Mouse (Mus musculus) forebrain, embryonic 15.5 days (tissue): Measurements from ENCODE around the gene Lypd6b. TPM values are rescaled to one million over a fixed set of nuclear protein-coding genes. Genes with fewer than 3 reads are reported as not detected.

ENCODE experiments used
- ATAC-seq: fragments of 200-750 bp; cut with Nextera tagmentation; replicated peaks from 2 replicates; pipeline ENCODE4 v1.8.0; 2017; ENCODE audit warnings: mild to moderate bottlenecking, moderate TSS enrichment, moderate library complexity
- H3K27ac ChIP-seq: fragments of 300-500 bp; sonication (generic); replicated peaks from 2 replicates; pipeline ENCODE4 v1.5.1; 2015; ENCODE audit warnings: mild to moderate bottlenecking, inconsistent platforms
- H3K27me3 ChIP-seq: fragments of 300-500 bp; sonication (generic); 2 replicates; pipeline ENCODE4 v1.6.1; 2015; ENCODE audit warnings: inconsistent platforms
- H3K36me3 ChIP-seq: fragments of 300-500 bp; sonication (generic); 2 replicates; pipeline ENCODE4 v1.6.1; 2015; ENCODE audit warnings: mild to moderate bottlenecking, inconsistent platforms
- H3K4me1 ChIP-seq: fragments of 300-500 bp; sonication (generic); 2 replicates; pipeline ENCODE4 v1.6.1; 2015; ENCODE audit warnings: inconsistent platforms
- H3K4me2 ChIP-seq: fragments of 300-500 bp; sonication (generic); replicated peaks from 2 replicates; pipeline ENCODE4 v1.6.1; 2015; ENCODE audit warnings: mild to moderate bottlenecking, inconsistent platforms
- H3K4me3 ChIP-seq: fragments of 300-500 bp; sonication (generic); 2 replicates; pipeline ENCODE4 v1.5.1; 2015; ENCODE audit warnings: mild to moderate bottlenecking, inconsistent platforms
- H3K9ac ChIP-seq: fragments of 300-500 bp; sonication (generic); replicated peaks from 2 replicates; pipeline ENCODE4 v1.6.1; 2015; ENCODE audit warnings: mild to moderate bottlenecking, inconsistent platforms
- H3K9me3 ChIP-seq: fragments of 300-500 bp; sonication (generic); 2 replicates; pipeline ENCODE4 v1.6.1; 2016; ENCODE audit warnings: inconsistent platforms
- WGBS: fragments of 180-500 bp; shearing (Covaris S2); methylation state at CpG from one replicate; pipeline ENCODE4 v1.1.7; 2015; ENCODE audit warnings: mixed read lengths; 5-methylcytosine and 5-hydroxymethylcytosine counted together
- polyA plus RNA-seq: library from polyadenylated mRNA; unstranded; fragments of >200 nt; fragmentation: Nextera tagmentation; extraction: Ambion mirVana; gene quantifications from 2 replicates; pipeline ENCODE4 v1.2.1, GENCODE M21; 2015

Lypd6b gene
- polyA plus RNA-seq, 1 experiment from 2014 or later = 11.3 TPM

DNA sequence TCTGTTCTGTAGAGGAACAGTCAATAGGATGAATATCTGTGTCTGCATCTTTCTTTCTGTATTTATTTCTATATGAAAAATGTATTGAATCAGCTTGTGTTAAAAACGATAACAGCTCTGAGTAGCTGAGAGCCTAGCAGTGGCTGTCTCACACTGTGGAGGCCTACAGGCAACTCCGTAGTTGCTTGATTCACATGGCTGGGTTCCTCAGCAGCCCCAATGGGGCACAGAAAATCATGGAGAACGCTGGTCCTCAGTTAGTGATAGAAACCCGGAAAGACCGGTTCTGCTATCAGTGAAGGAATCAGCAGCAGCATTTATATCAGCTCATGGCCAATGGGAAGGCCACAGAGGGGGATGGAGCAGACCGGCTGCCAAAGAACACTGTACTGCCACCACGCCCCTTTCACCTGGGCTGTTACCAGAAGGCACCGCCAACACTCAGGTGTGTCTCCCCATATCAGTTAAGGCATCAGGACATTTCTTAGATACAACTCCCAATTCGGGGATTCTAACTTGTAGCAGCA, 44.9 kb downstream of the Lypd6b start:
- H3K9me3 ChIP-seq = no peaks in the 10 kb centered on the region
- H3K4me3 ChIP-seq = no peak overlapping the region
- H3K9ac ChIP-seq = no peak overlapping the region
- no peaks in the 10 kb centered on the region for H3K36me3 ChIP-seq
- no peak overlapping the region for H3K27ac ChIP-seq
- no peak overlapping the region for H3K4me2 ChIP-seq
- WGBS = 87% methylated on average over 9 of the region's 9 CpGs
- H3K27me3 ChIP-seq = no peaks in the 10 kb centered on the region
- ATAC-seq = no peak
- H3K4me1 ChIP-seq = peaks cover 5% of the 10 kb centered on the region

DNA sequence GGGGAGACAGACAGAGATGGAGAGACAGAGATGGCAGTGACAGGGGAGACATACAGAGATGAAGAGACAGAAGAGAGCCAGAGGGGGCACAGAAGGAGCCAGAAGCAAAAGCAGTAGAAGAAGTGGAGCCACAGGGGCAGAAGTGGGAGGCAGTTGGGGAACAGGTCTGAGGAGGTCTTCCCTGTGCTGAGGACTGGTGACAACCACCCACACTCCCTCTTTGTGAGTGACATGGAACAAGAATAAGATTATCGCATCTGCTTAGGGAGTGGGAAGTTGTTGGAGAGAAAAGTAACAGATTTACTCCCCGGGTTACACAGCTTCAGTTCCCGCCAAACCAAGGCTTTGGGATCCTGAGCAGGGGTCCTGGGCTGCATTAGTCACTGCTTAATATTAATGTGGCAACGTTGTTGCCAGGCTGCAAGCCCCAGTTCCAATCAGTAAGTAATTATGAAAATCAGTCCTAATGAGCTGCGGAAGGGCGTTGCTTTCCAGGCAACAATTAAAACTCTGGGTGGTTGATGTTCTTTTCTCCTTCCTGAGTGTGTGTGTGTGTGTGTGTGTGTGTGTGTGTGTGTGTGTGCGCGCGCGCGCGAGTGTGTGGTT, 50.1 kb downstream of the Lypd6b start:
- Histone ChIP-seq H3K9me3 (no peaks in the 10 kb centered on the region), H3K4me2 (peak overlapping the region; percentile 10; the same call in 1 of the 2 replicates), H3K27me3 (no peaks in the 10 kb centered on the region), H3K36me3 (no peaks in the 10 kb centered on the region), H3K4me3 (no peak overlapping the region), H3K27ac (0 out of 2 replicates have a peak overlapping the region, but pooled peaks have one; percentile 15), H3K4me1 (peaks cover 25% of the 10 kb centered on the region), H3K9ac (no peak overlapping the region)
- ATAC-seq = peak; percentile 86
- 20% methylated on average over 12 of the region's 12 CpGs for WGBS

DNA sequence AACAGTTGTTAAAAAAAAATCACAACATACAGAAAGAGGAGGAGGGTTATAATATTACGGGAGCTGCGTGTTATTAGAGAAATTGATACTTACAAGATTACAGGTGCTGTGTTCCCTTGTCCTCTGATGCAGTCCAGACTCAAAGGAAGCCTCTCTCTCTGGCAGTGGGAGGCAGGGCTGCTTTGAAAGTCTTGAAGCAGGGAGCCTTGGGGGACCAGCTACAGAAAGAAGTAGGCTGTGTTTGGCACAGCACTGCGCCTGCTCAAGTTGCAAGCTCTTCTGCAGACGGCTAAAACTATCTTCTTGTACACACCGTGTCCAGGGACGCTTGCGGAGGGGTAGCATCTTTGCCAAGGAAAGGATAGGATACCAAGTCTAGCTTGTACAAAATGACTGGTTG, 51.1 kb downstream of the Lypd6b start:
- Histone ChIP-seq H3K4me1 (peaks cover 25% of the 10 kb centered on the region), H3K36me3 (no peaks in the 10 kb centered on the region), H3K4me2 (no peak overlapping the region), H3K9me3 (no peaks in the 10 kb centered on the region), H3K4me3 (no peak overlapping the region), H3K27me3 (no peaks in the 10 kb centered on the region), H3K27ac (no peak overlapping the region), H3K9ac (no peak overlapping the region)
- 65% methylated on average over 7 of the region's 7 CpGs for WGBS
- no peak for ATAC-seq

DNA sequence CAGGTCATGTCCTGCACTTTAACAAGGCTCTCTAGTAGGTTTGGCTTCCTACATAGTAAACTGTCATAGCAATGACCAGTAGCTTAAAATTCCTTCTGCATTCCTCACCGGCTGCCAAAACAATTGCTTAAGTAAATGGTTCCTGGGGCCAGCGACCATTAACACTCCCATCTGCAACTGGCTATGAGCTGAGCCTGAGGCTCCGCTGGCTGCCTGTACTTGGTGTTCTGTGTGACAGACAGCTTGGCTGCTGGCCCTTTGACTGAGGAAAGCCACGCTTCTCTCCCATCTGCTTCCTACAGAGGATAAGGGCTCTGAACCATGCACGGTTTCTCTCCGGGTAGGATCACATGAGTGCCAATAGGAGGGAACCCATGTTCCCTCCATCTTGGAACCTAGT, 53.1 kb downstream of the Lypd6b start:
- 28% methylated on average over 6 of the region's 6 CpGs for WGBS
- Histone ChIP-seq H3K9ac (no peak overlapping the region), H3K27me3 (no peaks in the 10 kb centered on the region), H3K27ac (peak overlapping the region; percentile 7; the same call in 1 of the 2 replicates), H3K36me3 (no peaks in the 10 kb centered on the region), H3K4me3 (no peak overlapping the region), H3K9me3 (no peaks in the 10 kb centered on the region), H3K4me1 (peaks cover 36% of the 10 kb centered on the region), H3K4me2 (no peak overlapping the region)
- ATAC-seq = peak; percentile 89

DNA sequence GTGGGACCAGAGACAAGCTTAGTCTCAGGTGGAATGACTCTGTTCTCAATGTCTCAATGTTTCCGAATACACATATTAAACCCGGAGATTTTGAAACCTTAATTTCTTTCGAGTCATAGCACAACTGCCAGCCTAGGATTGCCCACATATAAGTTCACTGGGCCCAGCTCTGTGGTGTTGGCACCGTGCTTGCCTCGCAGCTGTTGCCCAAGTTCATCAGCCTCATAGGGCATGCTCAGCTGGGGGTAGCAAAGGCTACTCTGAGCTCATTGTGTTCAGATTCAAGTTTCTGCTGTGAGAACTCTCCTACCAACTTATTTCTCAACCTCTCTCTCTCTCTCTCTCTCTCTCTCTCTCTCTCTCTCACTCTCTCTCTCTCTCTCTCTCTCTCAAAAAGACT, 53.6 kb downstream of the Lypd6b start:
- WGBS = 88% methylated on average over 5 of the region's 5 CpGs
- peaks cover 39% of the 10 kb centered on the region for H3K4me1 ChIP-seq
- no peak overlapping the region for H3K4me3 ChIP-seq
- H3K4me2 ChIP-seq = no peak overlapping the region
- no peaks in the 10 kb centered on the region for H3K36me3 ChIP-seq
- H3K27ac ChIP-seq = peak overlapping the region; percentile 7; the same call in 1 of the 2 replicates
- no peak overlapping the region for H3K9ac ChIP-seq
- H3K27me3 ChIP-seq = no peaks in the 10 kb centered on the region
- no peaks in the 10 kb centered on the region for H3K9me3 ChIP-seq
- ATAC-seq = no peak

DNA sequence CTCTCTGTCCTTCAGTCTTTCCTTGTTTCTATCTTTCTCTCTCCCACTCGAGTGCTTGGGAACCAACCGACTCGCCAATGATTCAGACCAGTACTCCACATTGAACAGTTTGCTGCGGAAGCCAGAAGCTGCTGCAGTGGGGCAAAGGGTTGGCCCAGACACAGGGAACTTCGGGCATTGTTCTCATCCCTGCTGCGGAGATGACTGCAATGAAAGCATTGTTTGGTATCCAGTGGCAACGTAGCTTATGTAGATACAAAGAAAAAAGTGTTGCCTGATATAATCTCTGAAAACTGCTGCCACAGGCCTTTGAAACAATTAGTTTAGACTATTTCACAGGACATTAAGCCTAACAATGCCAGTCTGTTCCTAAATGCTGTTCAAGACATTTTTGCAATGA, 57.6 kb downstream of the Lypd6b start:
- no peak for ATAC-seq
- no peak overlapping the region for H3K4me3 ChIP-seq
- no peak overlapping the region for H3K4me2 ChIP-seq
- WGBS = 23% methylated on average over 7 of the region's 7 CpGs
- H3K36me3 ChIP-seq = no peaks in the 10 kb centered on the region
- H3K9ac ChIP-seq = no peak overlapping the region
- no peaks in the 10 kb centered on the region for H3K9me3 ChIP-seq
- no peaks in the 10 kb centered on the region for H3K27me3 ChIP-seq
- no peak overlapping the region for H3K27ac ChIP-seq
- peaks cover 20% of the 10 kb centered on the region for H3K4me1 ChIP-seq

DNA sequence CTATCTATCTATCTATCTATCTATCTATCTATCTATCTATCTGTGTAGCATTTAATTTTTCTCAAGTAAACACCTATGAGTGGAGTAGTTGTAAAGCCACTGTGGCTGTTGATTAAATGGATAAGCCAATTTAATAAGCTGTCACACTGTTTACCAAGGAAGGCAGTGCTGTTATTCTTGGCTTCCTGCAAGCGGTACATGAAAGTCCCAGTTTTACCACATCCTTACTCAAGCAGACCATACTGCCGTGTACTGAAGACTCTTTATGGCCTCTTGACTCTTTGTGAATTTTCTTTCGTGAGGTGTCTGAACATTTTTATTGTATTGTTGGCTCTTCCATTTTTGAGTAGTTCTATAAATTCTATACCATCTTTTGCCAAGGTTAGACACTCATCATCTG, 58.6 kb downstream of the Lypd6b start:
- WGBS = 86% methylated on average over 3 of the region's 3 CpGs
- no peaks in the 10 kb centered on the region for H3K9me3 ChIP-seq
- H3K27ac ChIP-seq = no peak overlapping the region
- peaks cover 14% of the 10 kb centered on the region for H3K4me1 ChIP-seq
- no peaks in the 10 kb centered on the region for H3K27me3 ChIP-seq
- no peak for ATAC-seq
- H3K4me3 ChIP-seq = no peak overlapping the region
- no peaks in the 10 kb centered on the region for H3K36me3 ChIP-seq
- H3K4me2 ChIP-seq = no peak overlapping the region
- H3K9ac ChIP-seq = no peak overlapping the region

DNA sequence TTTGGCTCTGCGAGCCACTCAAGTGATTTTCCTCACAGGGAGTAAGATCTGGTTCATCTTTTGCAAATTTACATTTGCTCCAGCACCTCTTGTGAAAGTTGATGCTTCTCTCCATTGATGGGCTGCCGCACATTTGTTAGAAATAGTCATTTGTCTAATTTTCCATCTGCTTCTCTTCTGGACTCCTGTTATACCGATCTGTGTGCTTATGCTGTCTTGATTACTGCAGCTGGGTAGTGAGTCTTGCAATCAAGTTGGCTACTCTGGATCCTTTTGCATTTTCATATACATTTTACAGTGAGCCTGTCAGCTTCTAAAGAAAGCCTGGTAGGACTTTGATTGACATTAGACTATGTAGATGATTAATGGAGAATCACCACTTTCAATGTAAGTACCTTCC, 59.4 kb downstream of the Lypd6b start:
- 72% methylated on average over 3 of the region's 3 CpGs for WGBS
- no peak overlapping the region for H3K4me2 ChIP-seq
- no peaks in the 10 kb centered on the region for H3K36me3 ChIP-seq
- H3K27me3 ChIP-seq = no peaks in the 10 kb centered on the region
- no peak overlapping the region for H3K4me3 ChIP-seq
- no peaks in the 10 kb centered on the region for H3K9me3 ChIP-seq
- no peak overlapping the region for H3K27ac ChIP-seq
- no peak overlapping the region for H3K9ac ChIP-seq
- H3K4me1 ChIP-seq = peaks cover 14% of the 10 kb centered on the region
- no peak for ATAC-seq

DNA sequence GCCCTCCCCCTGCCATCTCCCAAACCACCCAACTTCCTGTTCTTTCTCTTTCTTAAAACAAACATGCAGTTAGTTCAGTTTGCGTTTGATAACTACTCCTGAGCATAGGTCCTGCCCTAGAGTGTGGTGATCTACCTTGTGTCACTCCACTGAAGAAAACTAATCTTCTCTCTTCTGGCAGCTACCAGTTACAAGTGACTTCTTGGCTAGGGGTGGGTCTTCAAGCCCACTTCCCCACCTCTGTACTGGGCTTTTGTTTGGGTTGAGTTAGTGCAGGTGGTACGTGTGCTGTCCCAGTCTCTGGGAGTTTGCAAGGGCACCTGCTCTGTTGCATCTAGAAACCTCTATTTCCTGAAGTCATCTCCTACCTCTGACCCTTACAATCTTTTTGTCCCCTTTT, 60.3 kb downstream of the Lypd6b start:
- no peak overlapping the region for H3K4me2 ChIP-seq
- no peak for ATAC-seq
- 82% methylated on average over 2 of the region's 2 CpGs for WGBS
- no peaks in the 10 kb centered on the region for H3K36me3 ChIP-seq
- no peaks in the 10 kb centered on the region for H3K27me3 ChIP-seq
- H3K9ac ChIP-seq = no peak overlapping the region
- H3K27ac ChIP-seq = no peak overlapping the region
- H3K9me3 ChIP-seq = no peaks in the 10 kb centered on the region
- H3K4me1 ChIP-seq = peaks cover 14% of the 10 kb centered on the region
- no peak overlapping the region for H3K4me3 ChIP-seq

DNA sequence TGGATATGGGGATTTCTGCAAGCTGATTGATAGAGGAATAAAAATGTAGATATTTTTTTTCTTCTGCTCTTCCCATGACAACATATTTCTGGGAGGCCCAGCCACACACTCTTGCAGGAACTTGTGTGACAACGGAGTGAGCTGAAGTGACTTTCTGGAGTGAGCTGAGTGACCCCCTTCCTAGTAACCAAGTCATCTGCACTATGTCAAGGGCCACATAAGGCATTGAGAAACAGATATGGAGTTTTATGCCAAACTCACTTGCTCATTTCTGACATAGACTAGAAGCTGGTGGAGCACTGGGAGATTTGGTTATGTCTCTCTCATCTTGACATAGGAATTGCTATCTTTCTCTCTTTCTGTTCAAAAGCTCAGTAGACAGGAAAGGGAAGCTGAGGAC, 62.3 kb downstream of the Lypd6b start:
- peaks cover 11% of the 10 kb centered on the region for H3K4me1 ChIP-seq
- 89% methylated on average over 1 of the region's 1 CpGs for WGBS
- H3K9ac ChIP-seq = no peak overlapping the region
- ATAC-seq = no peak
- H3K36me3 ChIP-seq = no peaks in the 10 kb centered on the region
- no peak overlapping the region for H3K4me2 ChIP-seq
- H3K4me3 ChIP-seq = no peak overlapping the region
- no peak overlapping the region for H3K27ac ChIP-seq
- H3K27me3 ChIP-seq = no peaks in the 10 kb centered on the region
- H3K9me3 ChIP-seq = no peaks in the 10 kb centered on the region

DNA sequence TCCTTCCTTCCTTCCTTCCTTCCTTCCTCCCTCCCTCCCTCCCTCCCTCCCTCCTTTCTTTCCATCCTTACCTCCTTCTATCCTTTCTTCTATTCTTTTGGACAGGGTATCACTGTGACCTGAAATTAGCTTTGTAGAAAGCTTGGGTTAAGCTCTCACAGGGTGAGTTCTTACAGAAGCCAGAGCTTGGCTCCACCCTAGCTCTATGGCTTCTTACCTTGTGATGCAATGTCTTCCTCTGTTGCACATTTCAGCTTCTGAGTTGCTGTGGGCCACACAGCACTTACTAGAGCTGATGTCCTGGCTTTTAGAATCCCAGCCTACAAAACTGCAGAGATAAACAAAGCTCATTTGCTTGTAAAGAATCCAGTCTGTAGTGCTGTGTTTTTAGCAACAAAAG, 64.5 kb downstream of the Lypd6b start:
- Histone ChIP-seq H3K9ac (no peak overlapping the region), H3K27ac (no peak overlapping the region), H3K9me3 (no peaks in the 10 kb centered on the region), H3K4me2 (no peak overlapping the region), H3K36me3 (no peaks in the 10 kb centered on the region), H3K4me1 (peaks cover 7% of the 10 kb centered on the region; the same call in 1 of the 2 replicates), H3K4me3 (no peak overlapping the region), H3K27me3 (no peaks in the 10 kb centered on the region)
- ATAC-seq = no peak

DNA sequence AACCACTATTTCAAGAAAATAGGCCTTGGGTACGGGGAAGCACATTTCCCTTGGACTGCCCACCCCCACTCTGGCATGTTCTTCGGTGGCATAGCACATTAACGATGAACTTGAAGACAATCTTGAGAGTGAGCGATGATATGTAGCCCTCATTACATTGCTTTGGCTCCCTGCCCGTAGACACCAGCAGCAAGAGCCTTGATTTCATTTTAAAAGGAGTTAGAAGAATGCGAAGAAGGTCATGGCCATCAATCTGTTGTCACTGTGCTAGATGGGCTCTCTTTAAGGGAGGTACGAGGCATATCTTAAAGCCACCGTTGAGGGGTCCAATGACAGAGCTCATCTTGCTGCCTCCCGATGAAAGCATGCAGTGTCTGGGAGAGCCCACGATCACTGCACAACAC, 68.7 kb downstream of the Lypd6b start:
- Histone ChIP-seq H3K9me3 (no peaks in the 10 kb centered on the region), H3K36me3 (no peaks in the 10 kb centered on the region), H3K4me3 (no peak overlapping the region), H3K27me3 (no peaks in the 10 kb centered on the region), H3K27ac (peak overlapping the region; percentile 54; the same call in 1 of the 2 replicates), H3K4me1 (peaks cover 7% of the 10 kb centered on the region; the same call in 1 of the 2 replicates), H3K9ac (no peak overlapping the region), H3K4me2 (no peak overlapping the region)
- WGBS = 55% methylated on average over 10 of the region's 10 CpGs
- ATAC-seq = peak; percentile 29; the same call in 1 of the 2 replicates

DNA sequence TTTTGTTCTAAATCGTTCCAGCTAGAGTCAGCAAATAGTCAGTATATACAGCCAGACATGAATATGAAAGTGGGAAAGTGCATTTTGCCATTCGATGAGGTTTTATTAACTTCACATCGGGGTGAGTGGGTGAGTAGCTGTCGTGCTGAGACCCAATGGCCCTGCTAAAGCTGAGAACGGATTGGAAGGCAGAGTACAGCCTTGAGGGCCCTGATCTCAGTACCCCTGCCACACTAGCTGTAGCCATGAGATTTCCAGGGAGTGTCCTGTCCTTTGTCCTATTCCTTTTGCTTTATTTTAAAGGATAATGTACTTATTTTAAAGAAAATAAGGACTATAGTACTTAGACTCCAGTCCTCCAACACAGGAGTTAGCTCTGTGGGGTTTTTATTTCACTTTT, 69.1 kb downstream of the Lypd6b start:
- Histone ChIP-seq H3K4me2 (no peak overlapping the region), H3K27ac (peak overlapping the region; percentile 54; the same call in 1 of the 2 replicates), H3K4me1 (peaks cover 7% of the 10 kb centered on the region; the same call in 1 of the 2 replicates), H3K4me3 (no peak overlapping the region), H3K27me3 (no peaks in the 10 kb centered on the region), H3K36me3 (no peaks in the 10 kb centered on the region), H3K9ac (no peak overlapping the region), H3K9me3 (no peaks in the 10 kb centered on the region)
- WGBS = 70% methylated on average over 5 of the region's 5 CpGs
- ATAC-seq = no peak
